Mouse (Mus musculus) midbrain, postnatal 0 days (tissue): ENCODE data around the gene Ttpal. TPM values are rescaled to one million over a fixed set of nuclear protein-coding genes. Genes with fewer than 3 reads are reported as not detected.
A peak's percentile ranks its signal among the peaks of the same experiment; 100 is the strongest.

Source experiments
- ATAC-seq: fragments of 200-750 bp; cut with Nextera tagmentation; 2 replicates; pipeline ENCODE4 v1.8.0; 2017; ENCODE audit warnings: moderate number of reproducible peaks, mild to moderate bottlenecking, moderate TSS enrichment, moderate library complexity; ENCODE audit not compliant: low FRiP score
- DNase-seq: peaks from one replicate; pipeline ENCODE4 v3.0.0-alpha.2; 2015; ENCODE audit warnings: low spot score
- H3K27ac ChIP-seq: fragments of 300-500 bp; sonication (generic); 2 replicates; pipeline ENCODE4 v1.5.1; 2014; ENCODE audit warnings: low read depth, mild to moderate bottlenecking, low read length, mixed read lengths
- H3K27me3 ChIP-seq: fragments of 300-500 bp; sonication (generic); 2 replicates; pipeline ENCODE4 v1.6.1; 2014; ENCODE audit warnings: low read length, control low read depth, mixed read lengths; ENCODE audit not compliant: insufficient read depth
- H3K36me3 ChIP-seq: fragments of 300-500 bp; sonication (generic); 2 replicates; pipeline ENCODE4 v1.6.1; 2014; ENCODE audit warnings: low read length, control low read depth, mixed read lengths; ENCODE audit not compliant: insufficient read depth
- H3K4me1 ChIP-seq: fragments of 300-500 bp; sonication (generic); 2 replicates; pipeline ENCODE4 v1.6.1; 2014; ENCODE audit warnings: mild to moderate bottlenecking, control low read depth, antibody characterized with exemption, low read length, mixed read lengths; ENCODE audit not compliant: insufficient read depth
- H3K4me2 ChIP-seq: fragments of 300-500 bp; sonication (generic); 2 replicates; pipeline ENCODE4 v1.6.1; 2014; ENCODE audit warnings: low read depth, mild to moderate bottlenecking, low read length, mixed read lengths; ENCODE audit not compliant: poor library complexity, severe bottlenecking
- H3K4me3 ChIP-seq: fragments of 300-500 bp; sonication (generic); 2 replicates; pipeline ENCODE4 v1.5.1; 2014; ENCODE audit warnings: low read depth, mild to moderate bottlenecking, low read length, moderate library complexity
- H3K9ac ChIP-seq: fragments of 300-500 bp; sonication (generic); replicated peaks from 2 replicates; pipeline ENCODE4 v1.6.1; 2014; ENCODE audit warnings: mild to moderate bottlenecking, low read length, moderate library complexity, mixed read lengths; ENCODE audit not compliant: poor library complexity, severe bottlenecking
- H3K9me3 ChIP-seq: fragments of 300-500 bp; sonication (generic); 2 replicates; pipeline ENCODE4 v1.6.1; 2016; ENCODE audit warnings: low read length, control low read depth
- CTCF ChIP-seq: IDR thresholded peaks from 2 replicates; pipeline ENCODE4 v1.5.1; 2016; ENCODE audit warnings: antibody characterized with exemption, mild to moderate bottlenecking
- WGBS: fragments of 180-500 bp; shearing (Covaris S2); extraction: QIAGEN DNeasy Blood & Tissue Kit; methylation state at CpG from one replicate; pipeline ENCODE4 v1.1.7; 2014; 5-methylcytosine and 5-hydroxymethylcytosine counted together
- polyA plus RNA-seq: library from polyadenylated mRNA; unstranded; fragments of >200 nt; fragmentation: Nextera tagmentation; extraction: Ambion mirVana; gene quantifications from 2 replicates; pipeline ENCODE4 v1.2.1, GENCODE M21; 2015
- total RNA-seq: library from RNA; depleted of rRNA; stranded (reverse); fragments of >200 nt; gene quantifications from 2 replicates; pipeline ENCODE4 v1.2.3, GENCODE M21; 2014

Gene Ttpal
- total and polyA plus RNA-seq, 2 experiments from 2014 or later: 33.5 to 76.2 TPM

DNA sequence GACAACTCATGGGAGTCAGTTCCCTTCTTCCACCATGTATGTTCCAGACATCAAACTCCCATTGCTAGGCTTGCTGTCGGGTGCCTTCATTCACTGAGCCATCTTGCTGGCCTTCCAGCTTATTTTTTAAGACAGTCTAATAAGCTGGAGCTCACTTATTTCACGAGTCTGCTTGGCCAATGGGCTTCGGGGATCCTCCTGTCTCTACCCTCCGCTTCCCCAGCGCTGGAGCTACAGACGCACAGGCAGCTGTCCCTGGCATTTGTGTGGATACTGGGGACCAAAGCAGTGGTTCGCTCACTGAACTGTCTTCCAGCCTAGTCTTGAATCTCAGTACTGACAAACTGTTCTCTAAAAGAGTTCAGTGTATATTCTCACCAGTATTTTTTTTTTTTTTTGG is 4.0 kb downstream of the Ttpal start:
- DNase-seq: no peak
- no peaks in the 10 kb centered on the region for H3K9me3 ChIP-seq
- H3K4me1 ChIP-seq: peaks cover 3% of the 10 kb centered on the region; the same call in 1 of the 2 replicates
- no peaks in the 10 kb centered on the region for H3K27me3 ChIP-seq
- H3K4me2 ChIP-seq: no peak overlapping the region
- H3K27ac ChIP-seq: no peak overlapping the region
- no peak for TF ChIP-seq CTCF
- WGBS: 86% methylated on average over 7 of the region's 7 CpGs
- no peak overlapping the region for H3K9ac ChIP-seq
- H3K4me3 ChIP-seq: no peak overlapping the region
- ATAC-seq: no peak
- H3K36me3 ChIP-seq: peaks cover 7% of the 10 kb centered on the region

DNA sequence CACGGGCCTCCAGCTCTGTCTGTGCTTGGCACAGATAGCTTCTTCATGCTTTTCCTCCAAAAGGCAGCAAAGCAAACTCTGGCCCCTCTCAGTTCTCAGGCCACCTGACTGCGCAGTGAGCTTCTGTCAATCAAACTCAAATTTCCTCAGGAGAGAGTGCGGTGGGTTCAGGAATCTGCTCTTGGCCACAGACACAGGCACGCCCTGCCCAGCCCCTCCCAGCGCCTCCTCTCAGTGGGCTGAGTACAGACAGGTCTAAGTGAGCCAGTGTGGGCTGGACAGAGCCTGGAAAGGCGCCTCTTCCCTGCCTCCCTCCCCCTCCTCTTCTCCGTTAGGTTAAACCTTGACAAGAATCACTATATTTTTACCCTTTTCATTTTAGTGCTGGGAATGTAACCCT is 5.9 kb downstream of the Ttpal start:
- Histone ChIP-seq H3K4me2 (no peak overlapping the region), H3K9me3 (no peaks in the 10 kb centered on the region), H3K4me3 (no peak overlapping the region), H3K27me3 (no peaks in the 10 kb centered on the region), H3K9ac (no peak overlapping the region), H3K27ac (no peak overlapping the region), H3K4me1 (no peaks in the 10 kb centered on the region; the same call in 1 of the 2 replicates), H3K36me3 (peaks cover 21% of the 10 kb centered on the region)
- WGBS: 87% methylated on average over 7 of the region's 7 CpGs
- ATAC-seq (no peak), DNase-seq (no peak)
- TF ChIP-seq CTCF: no peak

DNA sequence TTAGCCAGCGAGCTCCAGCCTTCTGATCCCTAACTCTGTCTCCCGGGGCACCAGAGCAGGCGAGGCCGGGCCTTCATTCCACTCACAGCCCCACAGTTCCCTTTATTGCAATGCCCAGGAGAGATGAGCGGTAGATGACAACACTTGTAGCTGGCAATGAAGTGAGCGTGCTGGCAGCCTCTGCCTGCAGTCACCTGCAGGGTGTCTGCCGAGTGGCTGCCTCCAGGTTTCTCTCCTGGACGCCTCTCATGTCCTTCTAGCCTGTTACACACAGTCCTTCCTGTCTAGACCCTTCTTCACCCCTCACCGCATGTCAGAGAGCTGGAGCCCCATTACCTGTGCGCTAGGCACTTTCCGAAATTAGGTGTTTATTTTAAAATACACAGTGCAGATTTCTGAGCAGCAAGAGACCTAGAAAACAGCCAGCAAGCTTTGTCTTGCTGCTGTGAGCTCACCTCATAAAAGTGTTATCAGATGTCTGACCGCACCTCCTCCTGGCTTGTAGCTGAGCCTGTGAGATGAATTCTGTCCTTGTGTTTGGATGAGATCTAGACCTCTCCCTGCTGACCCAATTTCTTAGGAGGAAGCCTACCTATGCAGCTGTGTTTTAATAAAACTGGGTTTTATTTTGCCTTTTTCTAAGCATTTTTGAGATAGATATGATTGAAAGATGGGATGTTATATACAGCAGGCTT is 7.3 kb downstream of the Ttpal start:
- WGBS: 81% methylated on average over 12 of the region's 12 CpGs
- Histone ChIP-seq H3K4me3 (no peak overlapping the region), H3K27me3 (no peaks in the 10 kb centered on the region), H3K27ac (no peak overlapping the region), H3K9me3 (no peaks in the 10 kb centered on the region), H3K4me1 (no peaks in the 10 kb centered on the region), H3K9ac (no peak overlapping the region), H3K36me3 (peaks cover 33% of the 10 kb centered on the region), H3K4me2 (no peak overlapping the region)
- TF ChIP-seq CTCF: no peak
- ATAC-seq: no peak
- no peak for DNase-seq

DNA sequence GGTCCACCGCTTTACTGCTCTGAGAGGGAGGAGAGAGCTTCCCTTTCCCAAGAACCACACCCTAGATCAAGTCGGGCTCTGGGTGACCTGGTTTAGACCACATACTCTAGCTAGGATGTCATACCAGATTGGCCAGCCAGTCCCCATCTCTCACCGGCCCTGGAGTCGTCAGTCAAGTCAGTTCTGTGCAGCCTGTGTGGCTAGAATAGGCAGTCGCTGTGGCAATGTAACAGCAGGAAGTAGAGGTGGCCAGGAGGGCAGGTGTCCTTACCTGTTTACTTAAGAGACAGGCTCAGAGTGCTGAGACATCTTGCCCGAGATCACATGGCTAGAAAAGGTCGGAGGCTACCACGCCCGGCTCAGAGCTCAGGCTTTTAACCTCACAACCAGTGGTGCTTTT is 9.1 kb downstream of the Ttpal start:
- no peak overlapping the region for H3K4me2 ChIP-seq

DNA sequence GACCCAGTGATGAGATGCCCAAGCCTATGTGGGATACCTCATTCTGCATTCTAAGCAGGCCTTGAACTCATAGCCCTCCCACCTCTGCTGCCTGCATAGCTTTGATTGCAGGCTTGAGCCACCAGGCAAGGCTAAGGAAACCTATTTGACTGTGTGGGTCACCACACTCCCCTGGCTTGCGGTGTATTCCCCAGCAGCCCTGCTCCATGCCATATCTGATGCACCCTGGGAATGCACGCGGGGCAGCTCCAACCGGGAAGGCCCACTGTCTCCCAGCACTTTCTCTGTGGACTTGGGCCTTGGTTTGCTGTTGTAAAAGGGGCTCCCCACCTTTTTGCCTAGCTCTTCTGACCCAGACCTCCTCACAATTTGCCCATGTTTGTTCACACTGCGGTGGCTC is 11.1 kb downstream of the Ttpal start:
- H3K4me2 ChIP-seq: no peak overlapping the region
- no peak overlapping the region for H3K4me3 ChIP-seq
- 98% methylated on average over 5 of the region's 5 CpGs for WGBS
- no peak overlapping the region for H3K27ac ChIP-seq
- no peak for ATAC-seq
- peaks cover 57% of the 10 kb centered on the region for H3K36me3 ChIP-seq
- H3K9ac ChIP-seq: no peak overlapping the region
- H3K9me3 ChIP-seq: no peaks in the 10 kb centered on the region
- no peak for DNase-seq
- H3K27me3 ChIP-seq: no peaks in the 10 kb centered on the region
- no peaks in the 10 kb centered on the region for H3K4me1 ChIP-seq
- TF ChIP-seq CTCF: no peak

More for the DNA sequence above, 9.1 kb downstream of the Ttpal start:
- H3K27me3 ChIP-seq: no peaks in the 10 kb centered on the region
- H3K4me3 ChIP-seq: no peak overlapping the region
- no peak for ATAC-seq
- no peak for DNase-seq
- 85% methylated on average over 9 of the region's 9 CpGs for WGBS
- H3K9ac ChIP-seq: no peak overlapping the region
- TF ChIP-seq CTCF: no peak
- H3K9me3 ChIP-seq: no peaks in the 10 kb centered on the region
- no peak overlapping the region for H3K27ac ChIP-seq
- no peaks in the 10 kb centered on the region for H3K4me1 ChIP-seq
- peaks cover 49% of the 10 kb centered on the region for H3K36me3 ChIP-seq

DNA sequence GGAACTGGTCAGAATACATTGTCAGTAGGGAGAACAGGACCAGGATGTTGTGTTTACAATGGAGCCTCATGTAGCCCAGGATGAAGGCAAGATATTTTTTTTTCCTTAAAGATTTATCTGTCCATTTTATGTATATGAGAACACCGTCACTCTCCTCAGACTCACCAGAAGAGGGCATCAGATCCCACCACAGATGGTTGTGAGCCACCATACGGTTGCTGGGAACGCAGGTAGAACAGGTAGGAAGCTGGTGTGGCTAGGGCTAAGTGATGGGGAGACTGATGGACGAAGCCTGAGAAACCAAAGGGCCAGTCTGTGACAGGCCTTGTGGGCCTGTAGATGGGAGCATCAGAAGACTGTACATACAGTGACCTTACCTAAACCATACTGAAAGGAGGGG is 11.9 kb downstream of the Ttpal start:
- Histone ChIP-seq H3K36me3 (peaks cover 59% of the 10 kb centered on the region), H3K4me3 (no peak overlapping the region), H3K4me2 (no peak overlapping the region), H3K27me3 (no peaks in the 10 kb centered on the region), H3K27ac (no peak overlapping the region), H3K4me1 (no peaks in the 10 kb centered on the region), H3K9me3 (no peaks in the 10 kb centered on the region), H3K9ac (no peak overlapping the region)
- DNase-seq (no peak), ATAC-seq (no peak)
- TF ChIP-seq CTCF: peak; percentile 23
- WGBS: 94% methylated on average over 4 of the region's 4 CpGs
